Mouse (Mus musculus) embryonic facial prominence, embryonic 13.5 days (tissue): Measurements from ENCODE around the gene Syt10. TPM values are rescaled to one million over a fixed set of nuclear protein-coding genes. Genes with fewer than 3 reads are reported as not detected.
"Not testable (repeated sequence)": the region's sequence is repeated elsewhere in the genome, so short reads cannot be mapped to it uniquely, and the experiment has no call there.

Experiments
- ATAC-seq: fragments of 200-750 bp; cut with Nextera tagmentation; 2 replicates; pipeline ENCODE4 v1.8.0; 2017; ENCODE audit warnings: low read depth; ENCODE audit not compliant: insufficient number of reproducible peaks, insufficient read depth, low FRiP score, low TSS enrichment
- H3K27ac ChIP-seq: fragments of 300-500 bp; sonication (generic); 2 replicates; pipeline ENCODE4 v1.5.1; 2015; ENCODE audit warnings: moderate library complexity, mild to moderate bottlenecking, inconsistent platforms
- H3K27me3 ChIP-seq: fragments of 300-500 bp; sonication (generic); 2 replicates; pipeline ENCODE4 v1.6.1; 2015; ENCODE audit warnings: mild to moderate bottlenecking, inconsistent platforms
- H3K36me3 ChIP-seq: fragments of 300-500 bp; sonication (generic); 2 replicates; pipeline ENCODE4 v1.6.1; 2015; ENCODE audit warnings: mild to moderate bottlenecking, inconsistent platforms
- H3K4me1 ChIP-seq: fragments of 300-500 bp; sonication (generic); 2 replicates; pipeline ENCODE4 v1.6.1; 2015; ENCODE audit warnings: inconsistent platforms
- H3K4me2 ChIP-seq: fragments of 300-500 bp; sonication (generic); 2 replicates; pipeline ENCODE4 v1.6.1; 2015; ENCODE audit warnings: moderate library complexity, mild to moderate bottlenecking, inconsistent platforms
- H3K4me3 ChIP-seq: fragments of 300-500 bp; sonication (generic); 2 replicates; pipeline ENCODE4 v1.5.1; 2015; ENCODE audit warnings: mild to moderate bottlenecking, inconsistent platforms
- H3K9ac ChIP-seq: fragments of 300-500 bp; sonication (generic); 2 replicates; pipeline ENCODE4 v1.6.1; 2015; ENCODE audit warnings: mild to moderate bottlenecking, inconsistent platforms
- H3K9me3 ChIP-seq: fragments of 300-500 bp; sonication (generic); 2 replicates; pipeline ENCODE4 v1.6.1; 2016; ENCODE audit warnings: inconsistent platforms
- WGBS: fragments of 180-500 bp; shearing (Covaris S2); methylation state at CpG from one replicate; pipeline ENCODE4 v1.1.7; 2015; ENCODE audit warnings: mixed read lengths; 5-methylcytosine and 5-hydroxymethylcytosine counted together
- microRNA-seq: library from miRNA; unstranded; fragments of <30 nt; microRNA quantifications from one replicate; pipeline ENCODE4, GENCODE M21; 2016
- polyA plus RNA-seq: library from polyadenylated mRNA; unstranded; fragments of >200 nt; fragmentation: Nextera tagmentation; extraction: Ambion mirVana; gene quantifications from 2 replicates; pipeline ENCODE4 v1.2.1, GENCODE M21; 2015

The Syt10 gene
- polyA plus RNA-seq = 0.18 TPM in 1 of 2 replicates, not detected in the other

GRCm38 (mm10) chr15:89841364-89842017 lies at the start of gene Syt10:
Gene Syt10, minus strand, starts transcription at chr15:89841860.
- no peak for ATAC-seq
- peak within 1 kb of the TSS; percentile 52; the same call in 1 of the 2 replicates for H3K9ac ChIP-seq
- peak within 1 kb of the TSS; percentile 49 for H3K4me3 ChIP-seq
- no peaks in the 10 kb centered on the region for H3K36me3 ChIP-seq
- no peak within 1 kb of the TSS for H3K27ac ChIP-seq
- peak within 1 kb of the TSS; percentile 92 for H3K4me2 ChIP-seq
- H3K27me3 ChIP-seq = peaks cover 41% of the 10 kb centered on the region
- 2% methylated on average over 43 of the region's 53 CpGs for WGBS
- H3K9me3 ChIP-seq = no peaks in the 10 kb centered on the region
- peaks cover 8% of the 10 kb centered on the region for H3K4me1 ChIP-seq

- no peak overlapping the region for H3K27ac ChIP-seq
- 95% methylated on average over 2 of the region's 2 CpGs for WGBS
- H3K4me3 ChIP-seq = no peak overlapping the region
These were observed 42.1 kb upstream of the Syt10 start for GRCm38 (mm10) chr15:89883799-89884198.

DNA sequence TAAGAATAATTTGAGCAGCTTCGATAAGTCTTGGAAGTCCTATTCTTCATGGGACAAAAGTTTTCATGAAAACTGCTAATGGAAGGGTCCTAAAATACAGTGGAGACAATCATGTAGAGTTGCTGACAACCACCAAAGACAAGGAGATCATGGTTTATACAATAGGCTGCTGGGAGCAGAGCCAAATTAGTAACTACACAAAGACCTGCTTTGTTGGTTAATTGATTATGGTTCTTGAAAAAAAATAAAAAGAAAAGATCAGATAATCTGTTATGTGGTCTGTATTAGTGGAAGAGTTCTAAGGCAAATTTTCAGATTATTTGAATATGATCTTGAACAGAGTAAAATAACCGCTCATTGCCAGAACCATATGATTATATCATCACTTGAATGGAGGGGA lies 37.3 kb upstream of the Syt10 start:
- 88% methylated on average over 2 of the region's 2 CpGs for WGBS
- Histone ChIP-seq H3K9ac (no peak overlapping the region), H3K27me3 (no peaks in the 10 kb centered on the region), H3K4me2 (no peak overlapping the region), H3K4me1 (no peaks in the 10 kb centered on the region), H3K4me3 (no peak overlapping the region), H3K9me3 (no peaks in the 10 kb centered on the region), H3K36me3 (no peaks in the 10 kb centered on the region), H3K27ac (no peak overlapping the region)
- no peak for ATAC-seq

More at GRCm38 (mm10) chr15:89883799-89884198, 42.1 kb upstream of the Syt10 start:
- H3K9me3 ChIP-seq = no peaks in the 10 kb centered on the region
- H3K9ac ChIP-seq = no peak overlapping the region
- no peak overlapping the region for H3K4me2 ChIP-seq
- H3K4me1 ChIP-seq = no peaks in the 10 kb centered on the region
- H3K27me3 ChIP-seq = no peaks in the 10 kb centered on the region
- no peak for ATAC-seq
- H3K36me3 ChIP-seq = no peaks in the 10 kb centered on the region

GRCm38 (mm10) chr15:89816098-89816497 lies 25.6 kb downstream of the Syt10 start:
- H3K27me3 ChIP-seq = no peaks in the 10 kb centered on the region
- 53% methylated on average over 10 of the region's 10 CpGs for WGBS
- no peak overlapping the region for H3K4me2 ChIP-seq
- no peak for ATAC-seq
- no peak overlapping the region for H3K4me3 ChIP-seq
- no peak overlapping the region for H3K27ac ChIP-seq
- H3K9me3 ChIP-seq = no peaks in the 10 kb centered on the region
- H3K4me1 ChIP-seq = no peaks in the 10 kb centered on the region
- no peaks in the 10 kb centered on the region for H3K36me3 ChIP-seq
- no peak overlapping the region for H3K9ac ChIP-seq

- no peak for ATAC-seq
- Histone ChIP-seq H3K9ac (no peak overlapping the region), H3K4me3 (no peak overlapping the region), H3K27me3 (no peaks in the 10 kb centered on the region), H3K36me3 (no peaks in the 10 kb centered on the region), H3K4me1 (no peaks in the 10 kb centered on the region), H3K9me3 (no peaks in the 10 kb centered on the region), H3K4me2 (no peak overlapping the region), H3K27ac (no peak overlapping the region)
- 84% methylated on average over 3 of the region's 3 CpGs for WGBS
These were observed 37.2 kb downstream of the Syt10 start for GRCm38 (mm10) chr15:89804478-89804877.

DNA sequence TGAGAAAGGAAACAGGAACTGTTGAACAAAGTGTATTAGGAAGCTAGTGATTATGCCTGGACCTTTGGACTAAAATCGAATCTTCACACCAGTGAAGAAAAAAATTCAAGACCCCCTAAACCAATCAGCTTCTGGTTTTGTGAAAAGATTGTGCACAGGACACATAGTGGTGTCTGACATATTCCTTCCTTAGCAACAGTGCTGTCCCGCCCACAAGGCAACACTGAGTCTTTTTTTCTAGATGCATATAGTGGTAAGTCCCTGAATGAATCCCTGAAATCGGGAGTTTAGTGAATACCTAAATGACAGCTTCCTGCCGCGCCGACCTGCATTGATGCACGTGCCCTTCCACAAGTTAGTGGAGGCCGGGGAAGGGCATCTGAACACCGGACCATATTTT lies 61.7 kb downstream of the Syt10 start:
- H3K4me1 ChIP-seq = no peaks in the 10 kb centered on the region
- ATAC-seq = no peak
- no peak overlapping the region for H3K9ac ChIP-seq
- H3K27me3 ChIP-seq = no peaks in the 10 kb centered on the region
- H3K36me3 ChIP-seq = no peaks in the 10 kb centered on the region
- H3K4me3 ChIP-seq = no peak overlapping the region
- H3K27ac ChIP-seq = no peak overlapping the region
- 79% methylated on average over 9 of the region's 9 CpGs for WGBS
- no peak overlapping the region for H3K4me2 ChIP-seq
- H3K9me3 ChIP-seq = no peaks in the 10 kb centered on the region

GRCm38 (mm10) chr15:89766016-89766415 lies 75.6 kb downstream of the Syt10 start:
- not testable (repeated sequence) for H3K9me3 ChIP-seq, H3K4me2 ChIP-seq, H3K27me3 ChIP-seq, ATAC-seq, H3K4me3 ChIP-seq, H3K9ac ChIP-seq, H3K27ac ChIP-seq, H3K4me1 ChIP-seq, H3K36me3 ChIP-seq
- 84% methylated on average over 13 of the region's 13 CpGs for WGBS

GRCm38 (mm10) chr15:89733611-89734010 lies 108.0 kb downstream of the Syt10 start:
- WGBS = 60% methylated on average over 3 of the region's 3 CpGs
- H3K36me3 ChIP-seq = no peaks in the 10 kb centered on the region

More at GRCm38 (mm10) chr15:89733611-89734010, 108.0 kb downstream of the Syt10 start:
- H3K27me3 ChIP-seq = no peaks in the 10 kb centered on the region
- H3K9me3 ChIP-seq = no peaks in the 10 kb centered on the region
- ATAC-seq = no peak
- H3K9ac ChIP-seq = no peak overlapping the region
- H3K4me1 ChIP-seq = no peaks in the 10 kb centered on the region
- no peak overlapping the region for H3K4me3 ChIP-seq
- no peak overlapping the region for H3K27ac ChIP-seq
- no peak overlapping the region for H3K4me2 ChIP-seq

Small RNAs within 50 kb of the gene (microRNA-seq; reads per million reads assigned to microRNA genes)
- not detected for gene Gm24643

Other genes starting within 250 kb of the Syt10 start
- 51.5 and 54.8 TPM in 2 replicates for gene Rabl2, start 249.9 kb downstream of the Syt10 start, polyA plus RNA-seq